Mouse (Mus musculus) natural killer cell, adult 2 months (primary cell): ENCODE measurements around the gene Mblac1.

Experiments
- DNase-seq, 2 experiments: peaks; one replicate each; pipeline ENCODE4 v3.0.0; 2022; ENCODE audit warnings: low spot score in 2 of 2

The Mblac1 gene

DNA sequence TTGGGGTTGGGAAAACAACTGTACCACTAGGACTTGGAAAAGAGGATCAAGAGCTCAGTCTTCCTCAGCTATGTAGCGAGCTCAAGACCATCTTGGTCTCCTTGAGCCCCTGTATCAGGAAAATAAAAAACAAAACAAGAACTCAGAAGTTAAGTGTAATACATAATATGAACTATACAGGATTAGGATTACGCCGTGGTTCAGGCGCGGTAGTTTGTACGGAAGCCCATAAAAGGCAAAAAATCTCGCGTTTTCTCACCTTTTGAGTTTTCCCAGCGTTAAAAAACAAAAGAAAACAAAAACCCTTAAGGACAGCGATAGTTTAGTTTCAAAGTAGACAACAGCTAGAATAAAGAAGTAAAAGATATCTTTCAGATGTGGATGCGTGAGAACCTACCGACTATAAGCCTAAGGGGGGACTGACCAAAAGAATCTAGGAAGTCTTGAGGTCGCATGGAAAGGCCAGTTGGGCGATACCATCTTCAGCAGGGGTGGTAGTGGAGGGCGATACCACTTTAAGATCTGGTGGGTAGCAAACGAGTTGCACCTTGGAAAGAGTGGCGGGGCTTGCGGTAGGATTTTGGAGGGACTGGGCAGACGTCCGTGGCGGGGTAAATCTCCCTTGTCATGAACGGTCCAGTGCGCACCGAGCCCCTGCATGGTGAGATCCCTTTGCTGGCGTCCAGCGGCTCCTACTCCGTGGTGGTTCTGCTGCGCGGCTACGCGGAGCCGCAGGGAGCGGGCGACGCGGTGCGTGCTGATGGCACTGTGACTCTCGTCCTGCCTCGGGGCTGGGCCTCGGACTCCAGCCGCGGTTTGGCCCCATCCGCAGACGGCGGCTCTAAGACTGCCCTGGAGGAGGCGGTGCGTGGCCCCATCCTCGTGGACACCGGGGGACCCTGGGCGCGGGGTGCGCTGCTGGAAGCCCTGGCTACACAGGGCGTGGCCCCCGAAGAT, at the start of gene Mblac1:
TSS of gene Mblac1 (plus strand) at position 544 of the 957 bp plus-strand sequence.
- peak; percentile 62 to 75 for DNase-seq

DNA sequence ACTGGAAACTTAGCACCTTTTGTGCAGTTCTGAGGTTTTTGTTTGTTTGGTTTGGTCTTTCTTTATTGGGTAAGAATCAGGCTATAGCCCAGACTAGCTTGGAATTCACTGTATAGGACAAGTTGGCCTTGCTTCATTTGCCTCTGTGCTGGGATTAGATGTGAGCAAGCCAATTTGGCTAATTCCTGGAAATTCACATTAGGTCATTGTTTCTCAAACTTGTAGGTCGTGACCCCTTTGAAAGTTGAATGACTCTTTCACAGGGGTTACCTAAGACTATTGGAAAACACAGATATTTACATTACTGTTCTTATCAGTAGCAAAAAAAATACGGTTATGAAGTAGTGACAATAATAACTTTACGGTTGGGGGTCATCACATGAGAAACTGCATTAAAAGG, 39.7 kb upstream of the Mblac1 start:
- DNase-seq: no peak

- peak; percentile 90 to 91 for DNase-seq
Observed at GRCm38 (mm10) chr5:138155443-138155976, 38.6 kb upstream of the Mblac1 start, which contains the start of gene Zfp113. Gene Zfp113 (minus strand): TSS chr5:138155744.

- DNase-seq: no peak
Observed at GRCm38 (mm10) chr5:138160224-138160762, 33.8 kb upstream of the Mblac1 start.

DNA sequence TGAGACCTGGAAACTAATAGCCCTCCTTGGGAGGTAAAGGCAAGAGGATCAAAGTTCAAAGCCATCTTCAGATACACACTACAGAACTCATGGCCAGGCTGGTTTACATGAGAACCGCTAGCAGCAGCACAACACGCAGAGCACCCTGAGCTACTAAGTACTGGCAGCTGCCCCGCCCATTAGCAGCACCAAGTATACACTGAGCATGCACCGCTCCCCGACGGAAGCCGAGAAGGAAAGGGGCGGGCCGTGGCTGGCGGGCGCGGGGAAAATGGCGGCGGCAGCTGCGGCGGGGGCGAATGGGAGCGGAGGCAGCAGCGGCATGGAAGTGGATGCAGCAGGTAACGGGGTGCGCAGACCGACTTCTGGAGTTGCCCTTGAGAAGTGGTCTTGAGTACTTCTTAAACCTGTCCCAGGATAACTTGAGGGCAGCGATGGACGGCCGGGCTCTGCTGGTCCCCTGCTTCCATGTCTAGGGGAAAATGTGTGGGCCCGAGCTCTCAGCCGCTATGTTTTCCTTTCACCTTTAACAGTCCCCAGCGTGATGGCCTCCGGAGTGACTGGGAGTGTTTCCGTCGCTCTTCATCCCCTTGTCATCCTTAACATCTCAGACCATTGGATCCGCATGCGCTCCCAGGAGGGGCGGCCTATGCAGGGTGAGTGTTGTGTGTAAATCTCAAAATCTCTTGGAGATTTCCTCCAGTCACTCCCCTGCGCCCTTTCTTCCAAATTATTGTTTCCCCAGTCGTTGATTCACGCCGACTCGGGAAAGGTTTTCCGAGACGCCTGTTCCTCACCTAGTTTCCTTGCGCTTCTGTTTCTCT, 33.1 kb upstream of the Mblac1 start, which contains the start of gene Cops6:
TSS of gene Cops6 (plus strand) at position 230 of the 824 bp plus-strand sequence.
- DNase-seq: peak; percentile 93 to 95

DNA sequence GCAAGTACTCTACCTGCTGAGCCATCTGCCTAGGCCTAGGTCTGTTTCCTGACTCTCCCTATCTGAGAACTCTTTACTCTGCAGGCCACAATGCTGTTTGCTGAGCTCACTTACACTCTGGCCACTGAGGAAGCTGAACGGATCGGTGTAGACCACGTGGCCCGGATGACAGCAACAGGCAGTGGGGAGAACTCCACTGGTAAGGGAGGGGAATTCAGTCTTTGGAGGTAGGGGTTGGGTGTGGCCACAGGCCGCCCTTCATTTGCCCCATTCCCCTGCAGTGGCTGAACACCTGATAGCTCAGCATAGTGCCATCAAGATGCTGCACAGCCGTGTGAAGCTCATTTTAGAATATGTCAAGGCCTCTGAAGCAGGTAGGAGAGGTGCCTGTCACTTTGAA, 31.1 kb upstream of the Mblac1 start:
- DNase-seq: no peak

GRCm38 (mm10) chr5:138163610-138164009, 30.5 kb upstream of the Mblac1 start:
- DNase-seq: no peak

DNA sequence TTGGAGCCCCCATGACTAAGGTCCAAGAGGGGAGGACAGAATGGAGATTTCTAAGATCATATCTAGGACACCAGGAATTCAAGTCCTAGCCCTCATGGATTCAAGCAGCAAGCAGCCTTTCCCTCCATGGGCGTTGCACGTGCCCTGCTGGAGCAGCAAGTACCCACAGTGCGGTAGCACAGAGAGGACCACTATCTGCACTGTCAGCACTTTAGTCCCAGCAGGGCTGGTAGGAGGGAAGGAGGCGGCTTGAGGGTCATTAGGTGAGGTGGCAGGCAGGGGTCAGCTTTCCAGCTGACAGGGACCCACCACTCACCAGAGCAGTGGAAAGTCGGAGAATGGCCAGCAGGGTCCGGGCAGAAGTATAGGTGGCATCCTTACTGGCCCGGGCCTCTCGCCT, 28.5 kb upstream of the Mblac1 start:
- DNase-seq: no peak

- peak; percentile 93 to 94 for DNase-seq
Observed at GRCm38 (mm10) chr5:138170936-138171561, 23.1 kb upstream of the Mblac1 start.

DNA sequence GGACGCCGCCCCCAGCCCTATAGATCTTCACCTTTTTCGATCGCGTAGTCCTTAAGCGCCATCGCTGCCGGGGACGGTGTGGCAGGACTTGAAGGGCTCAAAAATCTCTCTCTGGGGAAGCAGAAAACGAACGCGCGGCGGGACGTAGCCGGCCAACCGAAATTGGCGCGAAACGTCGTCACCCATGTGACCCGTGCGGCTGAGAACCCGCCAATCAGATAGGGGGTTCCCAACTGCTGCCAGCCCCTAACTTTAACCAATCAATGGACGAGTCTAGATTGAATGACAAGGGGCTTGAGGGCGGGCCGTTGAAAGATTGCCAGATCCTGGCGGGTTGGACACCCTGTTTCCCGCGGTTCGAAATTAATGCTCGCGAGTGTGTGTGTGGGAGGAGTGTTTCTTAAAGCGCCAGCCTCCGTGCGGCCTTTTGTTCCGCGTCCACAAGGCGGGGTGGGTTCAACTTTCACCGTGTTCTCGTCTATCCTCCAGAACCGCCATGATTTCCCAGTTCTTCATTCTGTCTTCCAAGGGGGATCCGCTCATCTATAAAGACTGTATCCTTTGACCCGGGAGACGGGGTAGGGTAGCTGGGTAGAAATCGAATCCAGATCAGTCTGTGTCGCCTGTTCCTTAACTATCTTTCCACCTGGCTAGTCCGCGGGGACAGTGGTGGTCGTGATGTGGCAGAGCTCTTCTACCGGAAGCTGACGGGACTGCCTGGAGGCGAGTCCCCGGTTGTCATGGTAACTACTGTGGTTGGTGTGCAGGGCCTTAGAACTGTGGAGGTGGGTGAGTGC, 22.2 kb upstream of the Mblac1 start, which contains the start of the genes Ap4m1 and Mcm7:
TSS of gene Ap4m1 (plus strand) at position 308 of the 797 bp plus-strand sequence.
TSS of gene Mcm7 (minus strand) at position 728 of the 797 bp plus-strand sequence.
- peak; percentile 94 for DNase-seq

DNA sequence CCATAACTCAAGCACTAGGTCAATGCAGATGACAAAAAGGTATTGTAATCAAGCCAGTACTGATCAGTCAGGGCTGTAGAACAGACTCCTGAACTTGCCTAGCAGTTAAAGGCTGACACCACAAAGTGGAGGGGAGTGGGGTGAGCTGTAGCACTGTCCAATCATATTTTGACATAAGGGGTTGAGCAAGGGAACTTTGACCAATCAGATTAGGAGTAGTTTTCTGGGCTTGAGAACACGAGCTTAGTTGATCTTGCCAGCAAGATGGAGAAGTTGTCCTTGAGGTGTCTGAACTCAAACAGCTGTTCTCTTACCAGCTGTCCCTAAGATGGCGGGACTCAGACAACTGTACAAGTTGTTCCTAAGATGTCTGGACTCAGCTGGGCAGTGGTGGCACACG, 20.9 kb upstream of the Mblac1 start:
- DNase-seq: no peak

DNA sequence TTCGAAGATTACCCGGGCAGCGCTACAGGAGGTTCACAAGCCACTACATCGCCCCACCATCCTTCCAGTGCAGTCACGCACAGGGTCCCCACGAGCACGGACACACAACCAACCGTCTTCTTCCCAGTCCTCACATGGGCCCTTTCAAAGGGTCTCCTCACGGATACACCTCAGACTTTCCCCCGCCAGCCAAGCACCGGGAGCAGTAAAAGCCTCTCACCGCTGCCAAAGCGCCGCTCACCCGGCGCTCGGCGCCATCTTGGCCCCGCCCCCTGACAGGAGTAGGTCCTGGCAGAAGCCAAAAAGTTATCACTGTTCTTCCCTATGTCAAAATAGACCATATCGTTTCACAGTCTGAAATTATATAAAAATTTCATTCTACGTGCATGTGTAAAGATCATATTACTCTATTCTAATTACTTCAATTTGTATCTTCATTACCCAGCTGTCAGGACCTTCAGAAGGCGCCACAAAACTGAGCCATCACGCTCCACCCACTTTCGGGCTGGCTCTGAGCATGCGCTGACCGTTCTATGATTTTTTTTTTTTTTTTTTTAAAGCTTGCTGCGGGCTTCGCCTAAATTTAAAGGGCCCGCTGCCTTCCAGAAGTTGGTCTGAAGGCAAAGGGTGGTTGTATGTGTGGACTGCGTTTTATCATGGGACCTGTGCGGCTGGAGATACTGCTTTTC, 7.0 kb upstream of the Mblac1 start, which contains the start of the genes Taf6 and Cnpy4:
TSS of gene Taf6 (minus strand) at position 502 of the 689 bp plus-strand sequence.
TSS of gene Cnpy4 (plus strand) at position 536 of the 689 bp plus-strand sequence.
- DNase-seq: peak; percentile 83 to 86

DNA sequence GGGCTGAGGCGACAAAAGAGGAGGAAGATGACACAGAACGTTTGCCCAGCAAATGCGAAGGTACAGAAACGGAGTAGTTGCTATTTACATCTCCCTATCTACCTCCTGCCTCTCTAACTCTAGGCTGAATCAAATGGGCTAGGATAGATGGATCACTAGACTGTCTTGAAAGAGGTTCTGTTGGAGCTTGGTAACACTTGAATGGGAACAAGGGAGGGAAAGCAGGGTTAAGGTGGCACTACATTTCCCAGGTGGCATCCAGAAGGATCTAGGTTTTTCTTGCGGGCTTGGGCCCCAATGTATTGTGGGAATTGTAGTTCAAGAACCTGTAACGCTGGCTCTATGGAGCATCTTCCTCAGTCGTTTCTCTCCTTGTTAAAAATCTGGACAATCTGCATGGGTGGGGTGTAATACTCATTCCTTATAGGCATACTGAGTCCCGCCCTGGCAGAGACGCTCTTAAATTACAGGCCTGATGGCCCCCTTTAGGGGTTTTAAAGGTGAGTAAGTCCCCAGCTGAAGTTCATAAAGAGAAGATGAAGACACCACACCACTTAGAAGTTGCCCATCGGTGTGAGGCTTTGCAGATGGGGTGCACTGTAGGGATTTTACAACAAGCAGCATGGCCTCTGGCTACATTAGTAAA, 6.3 kb upstream of the Mblac1 start:
- peak; percentile 65 to 70 for DNase-seq

GRCm38 (mm10) chr5:138194755-138195345, 736 bp downstream of the Mblac1 start:
- peak in 1 of 2 experiments; percentile 7 for DNase-seq

DNA sequence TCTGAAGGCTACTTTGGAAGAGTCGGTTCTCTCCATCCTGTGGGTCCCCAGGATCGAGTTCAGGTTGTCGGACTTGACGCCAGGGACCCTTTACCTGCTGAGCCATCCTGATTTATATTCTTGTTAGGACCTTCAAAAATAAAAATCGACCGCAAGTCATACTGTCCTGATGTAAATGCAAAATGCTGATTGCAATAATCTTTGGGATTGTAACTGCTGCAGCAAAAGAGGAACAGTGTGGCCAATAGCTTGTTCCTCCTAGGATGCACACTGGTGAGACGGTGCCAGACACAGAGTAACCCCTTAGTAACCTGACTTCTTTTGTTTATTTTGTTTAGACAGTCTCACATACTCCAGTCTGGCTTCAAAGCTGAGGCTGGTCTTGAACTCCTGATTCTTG, 1.3 kb downstream of the Mblac1 start:
- no peak for DNase-seq

DNA sequence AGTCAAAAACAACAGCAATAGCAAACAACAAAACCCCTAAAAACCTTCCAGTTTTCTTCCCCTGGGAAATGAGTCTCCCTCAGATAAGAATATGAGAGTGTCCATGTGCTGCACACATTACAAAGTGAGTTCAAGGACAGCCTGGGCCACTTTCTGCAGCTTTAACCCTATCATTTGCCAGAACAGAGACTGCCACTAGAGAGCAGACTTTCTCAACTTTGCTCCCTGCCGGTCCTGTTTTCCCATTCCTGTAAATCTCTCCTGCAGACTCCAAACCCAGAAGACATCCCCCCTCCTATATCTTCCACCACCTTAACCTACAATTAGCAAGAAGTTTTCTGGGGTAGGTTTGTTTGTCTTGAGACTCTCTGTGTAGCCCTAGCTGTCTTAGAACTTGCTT, 5.5 kb downstream of the Mblac1 start:
- no peak for DNase-seq

- DNase-seq: no peak
Observed at GRCm38 (mm10) chr5:138202086-138202485, 8.0 kb downstream of the Mblac1 start.

DNA sequence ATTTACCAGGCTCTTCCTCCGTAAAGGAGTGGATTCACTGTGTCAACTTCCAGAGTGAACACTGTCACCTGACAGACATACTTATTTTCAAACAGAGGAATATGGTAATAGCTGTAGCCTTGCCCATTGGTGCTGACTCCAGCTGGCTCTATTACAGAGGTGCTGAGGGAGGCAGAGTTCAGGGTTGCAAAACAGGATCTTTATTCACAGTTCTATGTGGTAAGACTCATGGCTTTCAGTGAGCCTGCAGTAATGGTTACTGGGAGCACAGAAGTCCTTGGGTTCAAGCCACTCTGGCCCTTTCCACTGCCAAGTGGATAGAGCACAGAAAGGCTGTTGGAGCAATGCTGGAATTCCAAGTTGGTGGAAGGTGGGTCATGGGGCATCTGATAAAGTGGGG, 13.1 kb downstream of the Mblac1 start:
- no peak for DNase-seq

GRCm38 (mm10) chr5:138207873-138208272, 13.8 kb downstream of the Mblac1 start:
- DNase-seq: no peak
